Mouse (Mus musculus) liver, embryonic 16.5 days (tissue): ENCODE measurements around the gene Rpl36al. TPM values are rescaled to one million over a fixed set of nuclear protein-coding genes. Genes with fewer than 3 reads are reported as not detected.

Experiments used
- ATAC-seq: fragments of 200-750 bp; cut with Nextera tagmentation; 2 replicates; pipeline ENCODE4 v1.8.0; 2017; ENCODE audit warnings: low read depth, mild to moderate bottlenecking, moderate number of reproducible peaks, moderate library complexity
- H3K27ac ChIP-seq: fragments of 300-500 bp; sonication (generic); 2 replicates; pipeline ENCODE4 v1.5.1; 2014; ENCODE audit warnings: mild to moderate bottlenecking, low read length
- H3K27me3 ChIP-seq: fragments of 300-500 bp; sonication (generic); 2 replicates; pipeline ENCODE4 v1.6.1; 2014; ENCODE audit warnings: low read depth, low read length, mixed read lengths; ENCODE audit not compliant: control insufficient read depth, insufficient read depth
- H3K36me3 ChIP-seq: fragments of 300-500 bp; sonication (generic); 2 replicates; pipeline ENCODE4 v1.6.1; 2014; ENCODE audit warnings: mild to moderate bottlenecking; ENCODE audit not compliant: control insufficient read depth, insufficient read depth
- H3K4me1 ChIP-seq: fragments of 300-500 bp; sonication (generic); 2 replicates; pipeline ENCODE4 v1.6.1; 2014; ENCODE audit warnings: low read depth, low read length, mixed read lengths; ENCODE audit not compliant: control insufficient read depth
- H3K4me2 ChIP-seq: fragments of 300-500 bp; sonication (generic); 2 replicates; pipeline ENCODE4 v1.6.1; 2014; ENCODE audit warnings: low read depth, low read length, mixed read lengths
- H3K4me3 ChIP-seq: fragments of 300-500 bp; sonication (generic); 2 replicates; pipeline ENCODE4 v1.5.1; 2014; ENCODE audit warnings: low read depth, mild to moderate bottlenecking, low read length
- H3K9ac ChIP-seq: fragments of 300-500 bp; sonication (generic); 2 replicates; pipeline ENCODE4 v1.6.1; 2014; ENCODE audit warnings: low read depth, low read length
- H3K9me3 ChIP-seq: fragments of 300-500 bp; sonication (generic); replicated peaks from 2 replicates; pipeline ENCODE4 v1.6.1; 2016; ENCODE audit warnings: low read length; ENCODE audit not compliant: control insufficient read depth
- WGBS: fragments of 180-500 bp; shearing (Covaris S2); extraction: QIAGEN DNeasy Blood & Tissue Kit; methylation state at CpG from one replicate; pipeline ENCODE4 v1.1.7; 2014; ENCODE audit not compliant: insufficient replicate concordance; 5-methylcytosine and 5-hydroxymethylcytosine counted together
- polyA plus RNA-seq: library from polyadenylated mRNA; unstranded; fragments of >200 nt; fragmentation: Nextera tagmentation; extraction: Ambion mirVana; gene quantifications from 2 replicates; pipeline ENCODE4 v1.2.1, GENCODE M21; 2015

Gene Rpl36al
- polyA plus RNA-seq, 1 experiment from 2014 or later, result 402 TPM

GRCm38 (mm10) chr12:69197378-69198163 is 13.7 kb upstream of the Rpl36al start:
- no peaks in the 10 kb centered on the region for H3K9me3 ChIP-seq
- H3K27ac ChIP-seq, result peak overlapping the region; percentile 91
- under 1% methylated on average over 94 of the region's 94 CpGs for WGBS
- peaks cover 18% of the 10 kb centered on the region for H3K4me1 ChIP-seq
- peak; percentile 84 for ATAC-seq
- peaks cover 14% of the 10 kb centered on the region for H3K36me3 ChIP-seq
- H3K4me3 ChIP-seq, result peak overlapping the region; percentile 100
- peak overlapping the region; percentile 98 for H3K4me2 ChIP-seq
- H3K27me3 ChIP-seq, result no peaks in the 10 kb centered on the region
- H3K9ac ChIP-seq, result peak overlapping the region; percentile 82

GRCm38 (mm10) chr12:69196444-69197377 is 12.8 kb upstream of the Rpl36al start, which contains the start of gene Gm49383:
Gene Gm49383, minus strand, starts transcription at chr12:69197104.
- peak within 1 kb of the TSS; percentile 91 for H3K27ac ChIP-seq
- ATAC-seq, result peak; percentile 74
- no peaks in the 10 kb centered on the region for H3K9me3 ChIP-seq
- under 1% methylated on average over 75 of the region's 75 CpGs for WGBS
- peak within 1 kb of the TSS; percentile 82 for H3K9ac ChIP-seq
- H3K36me3 ChIP-seq, result peaks cover 10% of the 10 kb centered on the region
- no peaks in the 10 kb centered on the region for H3K27me3 ChIP-seq
- H3K4me1 ChIP-seq, result peaks cover 18% of the 10 kb centered on the region
- peak within 1 kb of the TSS; percentile 100 for H3K4me3 ChIP-seq
- H3K4me2 ChIP-seq, result peak within 1 kb of the TSS; percentile 98

GRCm38 (mm10) chr12:69192637-69193036 is 8.8 kb upstream of the Rpl36al start:
- no peak overlapping the region for H3K4me3 ChIP-seq
- H3K9me3 ChIP-seq, result no peaks in the 10 kb centered on the region
- no peak overlapping the region for H3K27ac ChIP-seq
- peaks cover 20% of the 10 kb centered on the region for H3K36me3 ChIP-seq
- no peak overlapping the region for H3K9ac ChIP-seq
- H3K4me2 ChIP-seq, result no peak overlapping the region
- no peaks in the 10 kb centered on the region for H3K27me3 ChIP-seq
- peaks cover 7% of the 10 kb centered on the region for H3K4me1 ChIP-seq
- ATAC-seq, result no peak
- WGBS, result 73% methylated on average over 2 of the region's 2 CpGs

- peaks cover 20% of the 10 kb centered on the region for H3K36me3 ChIP-seq
- no peak overlapping the region for H3K9ac ChIP-seq
- 78% methylated on average over 5 of the region's 5 CpGs for WGBS
- H3K9me3 ChIP-seq, result no peaks in the 10 kb centered on the region
- H3K27ac ChIP-seq, result no peak overlapping the region
- ATAC-seq, result no peak
- H3K4me1 ChIP-seq, result peaks cover 15% of the 10 kb centered on the region
- no peaks in the 10 kb centered on the region for H3K27me3 ChIP-seq
- H3K4me2 ChIP-seq, result no peak overlapping the region
- no peak overlapping the region for H3K4me3 ChIP-seq
Observed at GRCm38 (mm10) chr12:69191396-69191795, 7.5 kb upstream of the Rpl36al start.

- H3K27ac ChIP-seq, result no peak overlapping the region
- ATAC-seq, result no peak
- H3K36me3 ChIP-seq, result peaks cover 20% of the 10 kb centered on the region
- 86% methylated on average over 1 of the region's 1 CpGs for WGBS
- no peak overlapping the region for H3K4me2 ChIP-seq
- H3K27me3 ChIP-seq, result no peaks in the 10 kb centered on the region
- H3K9me3 ChIP-seq, result no peaks in the 10 kb centered on the region
- no peak overlapping the region for H3K4me3 ChIP-seq
- H3K9ac ChIP-seq, result no peak overlapping the region
- peaks cover 17% of the 10 kb centered on the region for H3K4me1 ChIP-seq
Observed at GRCm38 (mm10) chr12:69190522-69190921, 6.6 kb upstream of the Rpl36al start.

- 81% methylated on average over 9 of the region's 9 CpGs for WGBS
- ATAC-seq, result no peak
- H3K36me3 ChIP-seq, result peaks cover 20% of the 10 kb centered on the region
- H3K4me2 ChIP-seq, result no peak overlapping the region
- H3K27ac ChIP-seq, result no peak overlapping the region
- H3K4me1 ChIP-seq, result peaks cover 20% of the 10 kb centered on the region
- no peaks in the 10 kb centered on the region for H3K27me3 ChIP-seq
- no peak overlapping the region for H3K4me3 ChIP-seq
- H3K9me3 ChIP-seq, result no peaks in the 10 kb centered on the region
- no peak overlapping the region for H3K9ac ChIP-seq
Observed at GRCm38 (mm10) chr12:69190074-69190473, 6.2 kb upstream of the Rpl36al start.

GRCm38 (mm10) chr12:69186811-69187471 is 3.1 kb upstream of the Rpl36al start:
- no peak overlapping the region for H3K4me3 ChIP-seq
- no peak for ATAC-seq
- peaks cover 21% of the 10 kb centered on the region for H3K36me3 ChIP-seq
- no peaks in the 10 kb centered on the region for H3K9me3 ChIP-seq
- H3K27me3 ChIP-seq, result no peaks in the 10 kb centered on the region
- H3K4me2 ChIP-seq, result peak overlapping the region; percentile 21
- 0 out of 2 replicates have a peak overlapping the region, but pooled peaks have one; percentile 9 for H3K27ac ChIP-seq
- no peak overlapping the region for H3K9ac ChIP-seq
- 54% methylated on average over 5 of the region's 5 CpGs for WGBS
- peaks cover 23% of the 10 kb centered on the region for H3K4me1 ChIP-seq

- WGBS, result 32% methylated on average over 7 of the region's 7 CpGs
- Histone ChIP-seq H3K9ac (peak overlapping the region; percentile 94), H3K36me3 (peaks cover 17% of the 10 kb centered on the region), H3K27ac (peak overlapping the region; percentile 94), H3K4me1 (peaks cover 23% of the 10 kb centered on the region), H3K4me3 (peak overlapping the region; percentile 96), H3K9me3 (no peaks in the 10 kb centered on the region), H3K27me3 (no peaks in the 10 kb centered on the region), H3K4me2 (peak overlapping the region; percentile 97)
- no peak for ATAC-seq
Observed at GRCm38 (mm10) chr12:69185371-69185770, 1.5 kb upstream of the Rpl36al start.
